Mouse (Mus musculus) left cerebral cortex, postnatal 36 days (tissue): ENCODE measurements at regions not wholly inside any gene's neighbourhood (a gene's known extent, or its start where the extent isn't known, plus 50 kb on each side); places are given as distances from the start of the nearest gene placed in this dataset. TPM values are rescaled to one million over a fixed set of nuclear protein-coding genes. Genes with fewer than 3 reads are reported as not detected.
"Not testable (repeated sequence)": the region's sequence is repeated elsewhere in the genome, so short reads cannot be mapped to it uniquely, and the experiment has no call there.

Source experiments
- DNase-seq, 2 experiments: peaks; one replicate each; pipeline ENCODE4 v3.0.0; 2021 to 2022; ENCODE audit warnings: low spot score in 2 of 2, mixed read lengths in 1 of 2
- intact Hi-C: fragments of 180-260 bp; cut with DNase I; formaldehyde crosslinking; loops from one replicate; pipeline ENCODE4 v1.15.1; 2025
- microRNA-seq: library from miRNA; unstranded; fragments of <30 nt; microRNA quantifications from one replicate; pipeline ENCODE4 v1.2.0, GENCODE M21; 2022

DNA sequence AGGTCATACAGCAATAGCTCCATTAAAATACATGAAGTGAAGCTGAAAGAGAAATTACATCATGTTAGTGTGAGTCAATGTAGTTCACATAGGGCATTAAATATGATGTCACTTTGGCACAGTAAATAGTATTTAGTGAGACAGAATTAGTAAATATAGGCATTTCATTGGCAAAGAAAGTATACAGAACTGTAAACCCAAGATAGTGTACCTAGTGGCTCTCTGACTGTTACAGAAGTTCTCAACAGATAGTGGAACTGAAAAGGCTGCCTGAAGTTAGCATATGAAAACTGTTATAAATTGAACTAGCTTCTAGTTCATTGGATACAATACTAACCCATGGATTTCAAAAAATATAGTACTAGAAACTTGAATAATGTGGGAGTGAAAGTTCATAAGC lies 1642.1 kb upstream of the Cdh6 start:
- intact Hi-C loops = no loop called here
- DNase-seq = no peak

DNA sequence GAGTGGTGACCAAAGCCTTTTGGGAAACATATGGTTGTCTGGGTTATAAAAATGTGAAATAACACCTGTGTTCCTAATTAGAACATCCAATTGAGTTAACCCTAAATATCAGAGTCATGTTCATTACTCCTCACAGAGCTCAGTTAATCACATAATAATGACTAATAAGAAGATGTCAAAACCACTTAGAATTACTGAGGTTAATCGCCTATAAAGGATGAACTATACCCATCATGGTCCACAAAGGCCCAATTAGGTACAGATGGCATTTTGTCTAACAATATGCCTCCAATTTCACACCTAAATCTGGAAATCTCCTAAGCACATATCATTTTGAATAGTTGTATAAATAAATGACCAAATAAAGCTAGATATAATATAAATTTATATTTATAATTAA lies 1633.4 kb upstream of the Cdh6 start:
- no peak for DNase-seq
- intact Hi-C loops = no loop called here

DNA sequence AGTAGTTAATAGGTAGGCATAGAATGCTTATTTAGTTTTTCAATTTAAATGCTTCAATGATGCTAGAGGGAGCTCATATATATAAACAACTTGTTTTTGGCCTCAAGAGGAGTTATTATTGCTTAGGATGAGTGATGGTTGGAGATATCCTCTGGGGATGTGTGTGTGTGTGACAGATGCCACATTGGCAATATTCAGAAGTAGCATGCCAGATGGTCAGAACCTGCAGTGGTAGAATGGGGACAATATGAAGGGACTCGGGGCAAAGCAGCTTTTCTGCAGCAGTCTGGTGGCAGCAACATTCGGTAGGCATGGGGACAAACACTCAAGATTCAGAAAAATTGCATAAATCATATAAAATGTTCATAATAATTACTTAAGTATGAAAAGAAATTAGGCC lies 1621.7 kb upstream of the Cdh6 start:
- DNase-seq = no peak
- intact Hi-C loops = no loop called here

DNA sequence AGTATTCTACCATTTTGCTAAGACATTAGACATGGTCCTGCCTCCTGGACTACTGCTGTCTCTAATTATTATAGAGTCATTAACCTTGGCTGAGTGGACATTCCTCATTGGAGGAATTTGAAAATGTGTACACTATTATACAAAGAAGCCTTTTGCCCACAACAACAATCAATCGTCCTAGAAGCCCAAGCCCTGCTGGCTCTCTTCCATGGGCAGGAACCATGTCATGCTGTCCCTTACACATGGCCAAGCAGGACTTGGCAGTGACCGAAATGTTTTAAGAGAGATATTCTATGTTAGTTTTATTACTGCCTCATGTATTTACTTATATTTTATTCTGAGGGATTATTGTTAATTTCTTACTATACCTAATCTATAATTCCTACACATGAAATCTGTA lies 1607.3 kb upstream of the Cdh6 start:
- intact Hi-C loops = no loop called here
- no peak for DNase-seq

DNA sequence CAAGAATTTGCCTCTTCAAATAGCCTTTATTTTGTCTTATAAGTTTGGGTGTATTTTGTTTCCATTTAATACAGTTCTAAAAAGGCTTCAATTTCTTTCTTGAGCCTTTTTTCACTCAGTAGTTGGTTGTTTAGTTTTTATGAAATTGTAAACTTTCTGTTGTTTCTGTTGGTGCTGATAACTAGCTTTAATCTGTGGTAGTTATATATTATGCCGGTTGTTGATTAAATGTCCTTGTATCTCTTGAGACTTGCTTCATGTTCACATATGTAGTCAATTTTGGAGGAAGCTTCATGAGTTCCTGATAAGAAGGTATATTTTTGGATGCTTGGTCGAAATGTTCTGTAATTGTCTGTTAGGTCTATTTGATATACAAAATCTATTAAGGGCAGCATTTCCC lies 1568.3 kb upstream of the Cdh6 start:
- intact Hi-C loops = no loop called here
- no peak for DNase-seq

DNA sequence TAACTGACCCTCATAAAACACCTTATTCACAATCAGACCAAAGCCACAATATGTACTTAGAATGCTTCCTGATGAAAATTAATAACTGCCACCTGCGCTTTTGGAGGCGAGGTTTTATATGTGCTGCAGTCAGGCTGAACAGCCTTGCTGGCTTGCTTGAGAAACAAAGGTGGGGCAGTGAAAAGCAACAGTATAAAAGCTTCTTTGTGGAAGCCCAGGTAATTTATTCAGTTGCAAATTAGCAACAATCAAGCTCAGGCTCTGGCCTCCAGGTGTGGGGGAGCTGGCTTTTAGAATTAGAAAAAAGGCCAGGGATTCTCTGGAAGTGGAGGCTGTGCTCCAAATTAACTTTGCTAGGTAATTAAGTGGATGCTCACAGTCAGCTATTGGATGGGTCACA lies 1524.5 kb upstream of the Cdh6 start:
- DNase-seq, intact Hi-C loops: not testable (repeated sequence)

DNA sequence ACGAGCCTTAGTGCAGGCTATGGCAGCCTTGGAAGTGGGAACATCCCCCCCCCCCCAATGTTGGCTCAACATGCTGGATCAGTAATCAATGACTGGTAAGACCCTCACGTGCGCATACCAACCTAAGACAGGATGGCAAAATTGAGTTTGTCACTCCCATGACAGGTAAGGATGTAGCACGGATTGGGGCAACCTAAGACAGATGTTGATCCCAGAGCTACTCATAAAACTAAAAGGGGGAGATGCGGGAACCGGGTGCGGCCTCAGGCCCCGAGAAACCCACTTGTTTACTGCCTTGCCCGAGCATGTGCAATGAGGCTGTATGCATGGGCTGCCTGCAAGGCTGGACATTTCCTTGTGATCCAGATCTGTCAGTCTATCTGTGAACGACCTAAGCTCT lies 1523.0 kb upstream of the Cdh6 start:
- no peak for DNase-seq
- intact Hi-C loops = no loop called here

DNA sequence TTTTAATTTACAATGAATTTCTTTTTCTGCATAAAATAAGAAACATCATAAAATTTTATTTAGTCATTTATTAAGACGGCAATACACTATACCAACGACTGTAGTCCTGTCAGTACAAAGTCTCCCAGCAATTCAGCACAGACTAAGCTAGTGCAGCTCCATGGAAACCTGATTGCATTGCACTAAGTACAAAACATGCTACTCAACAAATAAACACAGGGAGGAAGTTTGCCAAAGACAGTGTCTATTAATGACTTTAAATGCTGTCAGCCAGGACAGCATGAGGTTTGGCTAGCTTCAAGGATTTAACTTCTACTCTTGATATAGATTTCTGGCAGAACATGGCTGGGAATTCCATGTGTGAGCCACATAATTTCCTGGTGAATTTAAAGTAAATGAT lies 1515.7 kb upstream of the Cdh6 start:
- intact Hi-C loops = no loop called here
- no peak for DNase-seq

DNA sequence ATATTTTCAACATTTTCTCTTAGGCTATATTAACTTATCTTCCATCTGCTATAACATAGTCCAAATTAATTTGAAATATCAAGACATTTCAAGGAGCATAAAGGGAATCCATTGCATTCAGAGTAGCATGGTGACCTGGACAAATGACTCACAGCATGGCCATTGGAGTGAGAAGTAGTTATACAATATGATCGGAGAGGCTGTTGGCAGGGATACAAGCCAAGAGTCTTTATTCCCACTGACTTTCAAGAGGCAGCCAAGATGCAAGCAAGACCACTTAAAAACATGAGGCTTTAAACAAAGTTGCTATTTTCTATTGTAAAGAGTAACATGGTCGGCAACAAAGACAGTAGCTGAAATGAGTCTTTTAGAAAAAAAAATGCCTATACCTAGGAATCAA lies 1468.8 kb upstream of the Cdh6 start:
- intact Hi-C loops = no loop called here
- no peak for DNase-seq

DNA sequence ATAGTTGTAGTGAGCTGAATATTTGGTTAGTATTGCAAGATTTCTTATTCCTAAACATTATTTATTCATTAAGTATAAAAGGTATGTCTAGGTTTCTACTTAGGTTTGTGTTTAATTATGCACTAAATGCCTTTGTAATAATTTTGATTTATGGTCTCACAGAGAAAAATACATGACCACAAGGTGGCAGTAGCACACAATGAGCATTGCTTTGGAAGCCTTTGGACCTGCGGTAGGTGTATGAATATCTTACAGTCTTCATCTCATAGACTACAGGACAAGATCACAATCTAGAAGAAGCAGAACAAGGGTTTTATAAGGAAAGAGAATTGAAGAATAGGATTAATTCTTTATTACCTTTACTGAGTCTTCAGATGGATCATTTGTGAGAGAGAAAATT lies 1455.0 kb upstream of the Cdh6 start:
- intact Hi-C loops = loop anchor here (5.0 to 10.0 kb wide), 2 partner anchors 466 to 594 kb away; no protein-coding TSS in a partner anchor
- DNase-seq = peak in 1 of 2 experiments; percentile 5

DNA sequence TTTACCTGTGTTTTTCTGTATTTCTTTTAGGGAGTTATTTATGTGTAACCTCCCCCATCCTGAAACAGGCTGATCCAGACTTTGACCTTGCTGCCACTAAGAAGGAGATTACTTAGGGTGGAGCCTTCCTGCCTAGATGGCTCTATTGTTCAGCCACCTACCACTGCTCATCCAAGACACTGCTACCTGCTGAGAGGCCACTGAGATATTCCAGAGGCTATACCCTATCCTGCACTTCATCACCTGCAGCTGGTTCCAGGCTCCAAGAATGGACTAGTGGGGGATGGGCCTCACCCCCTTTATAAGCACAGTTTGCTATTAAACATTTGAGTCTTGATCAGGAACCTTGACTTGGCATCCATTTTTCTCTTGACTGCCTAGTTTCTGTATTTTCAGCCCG lies 1433.2 kb upstream of the Cdh6 start:
- no peak for DNase-seq
- intact Hi-C loops = no loop called here

Small RNA genes lying in the stretch of these regions (microRNA-seq; reads per million reads assigned to microRNA genes)
- not detected for gene Gm24080
